Mouse (Mus musculus) spleen, postnatal 10 days (tissue): ENCODE measurements around the gene Klhl36.

Experiments
- DNase-seq, 2 experiments: peaks; one replicate each; pipeline ENCODE4 v3.0.0; 2021 to 2022; ENCODE audit warnings: low spot score in 2 of 2

Klhl36 gene

DNA sequence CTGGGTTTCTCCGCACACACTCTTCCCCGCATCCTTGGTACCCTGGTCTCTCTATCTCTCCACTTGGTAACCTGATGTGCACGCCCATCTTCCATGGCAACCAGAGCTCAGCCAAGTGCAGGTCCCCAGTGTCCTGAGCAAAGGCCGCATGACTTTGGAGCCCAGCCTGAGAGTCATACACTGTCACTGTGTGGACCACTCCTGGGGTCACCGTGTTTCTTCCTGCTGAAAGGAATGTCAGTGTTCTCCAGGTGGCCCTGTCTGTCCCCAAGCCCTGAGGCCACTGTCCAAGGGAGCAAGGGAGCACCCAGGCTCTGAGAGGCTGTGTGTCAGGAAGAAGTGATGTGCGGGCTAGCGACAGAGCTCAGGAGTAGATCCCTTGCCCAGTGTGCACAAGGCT is 21.2 kb downstream of the Klhl36 start:
- DNase-seq, result no peak

DNA sequence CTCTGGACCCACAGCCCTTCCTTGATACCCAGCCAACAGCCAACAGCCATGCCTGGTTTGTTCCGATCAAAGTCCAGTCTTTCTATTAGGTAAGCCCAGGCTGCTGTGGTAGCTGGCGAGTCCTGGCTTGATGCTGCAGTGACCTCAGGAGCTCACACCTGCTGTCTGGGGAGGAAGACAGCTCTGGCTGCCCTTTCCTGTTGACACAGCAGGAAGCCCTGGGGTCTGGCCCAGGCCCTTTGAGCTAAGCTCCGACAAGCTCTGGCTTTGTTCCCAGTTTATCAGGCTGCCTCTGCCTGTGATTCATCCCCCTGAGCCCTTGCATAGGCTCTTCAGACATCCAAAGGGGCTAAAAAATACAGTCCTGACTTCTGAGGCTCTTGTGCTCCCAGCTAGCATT is 23.5 kb downstream of the Klhl36 start:
- DNase-seq, result no peak

DNA sequence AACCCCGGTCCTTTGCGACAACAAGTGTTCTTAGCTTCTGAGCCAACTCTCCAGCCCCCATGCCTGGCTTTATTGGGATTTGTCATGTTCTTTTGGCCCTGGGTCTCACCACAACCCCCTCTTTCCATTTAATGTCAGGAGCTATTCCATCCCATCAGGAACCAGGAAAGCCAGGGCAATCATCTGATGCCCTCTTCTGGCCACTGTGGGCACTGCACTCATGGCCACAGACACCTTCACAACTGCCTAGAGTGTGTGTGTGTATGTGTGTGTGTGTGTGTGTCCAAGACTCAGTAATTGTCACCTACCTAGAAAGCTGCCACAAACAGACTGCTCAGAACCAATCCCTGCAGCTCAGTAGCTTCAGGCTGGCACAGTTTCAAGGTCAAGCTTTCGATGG is 25.1 kb downstream of the Klhl36 start:
- DNase-seq, result peak; percentile 56 to 66

DNA sequence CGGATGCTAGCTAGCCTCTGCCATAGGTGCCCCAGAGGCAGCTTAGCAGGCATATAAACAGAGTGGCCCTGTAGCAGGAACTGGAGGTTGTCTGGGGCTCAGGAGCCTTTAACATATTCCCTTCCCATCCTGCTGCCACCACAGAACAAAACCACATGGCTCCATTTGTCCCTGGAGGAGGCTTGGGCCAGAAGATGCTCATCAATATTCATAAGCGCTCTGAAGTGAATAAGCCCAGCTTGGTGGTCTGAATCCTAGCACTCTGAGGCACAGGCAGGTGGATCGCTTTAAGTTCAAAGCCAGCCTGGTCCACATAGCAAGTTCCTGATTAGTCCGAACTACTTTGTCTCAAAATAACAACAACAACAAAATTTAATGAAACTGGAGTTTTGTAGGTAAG is 25.9 kb downstream of the Klhl36 start:
- DNase-seq, result no peak

DNA sequence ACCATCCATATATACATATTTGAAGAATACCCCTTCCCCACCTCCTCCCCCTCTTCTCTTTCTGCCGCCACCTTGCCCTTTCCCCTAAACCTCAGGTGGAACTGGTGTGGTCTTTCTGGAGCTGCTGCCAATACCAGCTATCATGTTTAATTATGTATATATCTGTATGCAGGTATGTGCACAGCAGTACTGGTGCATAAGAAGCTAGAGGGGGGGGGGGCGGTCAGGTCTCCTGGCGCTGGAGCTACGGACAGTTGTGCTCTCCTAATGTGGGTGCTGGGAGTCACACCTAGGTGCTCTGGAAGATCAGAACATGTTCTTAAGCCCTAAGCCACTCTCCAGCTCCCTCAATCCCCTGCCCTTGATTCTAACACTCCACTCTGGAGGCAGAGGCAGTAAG is 35.0 kb downstream of the Klhl36 start:
- DNase-seq, result no peak

DNA sequence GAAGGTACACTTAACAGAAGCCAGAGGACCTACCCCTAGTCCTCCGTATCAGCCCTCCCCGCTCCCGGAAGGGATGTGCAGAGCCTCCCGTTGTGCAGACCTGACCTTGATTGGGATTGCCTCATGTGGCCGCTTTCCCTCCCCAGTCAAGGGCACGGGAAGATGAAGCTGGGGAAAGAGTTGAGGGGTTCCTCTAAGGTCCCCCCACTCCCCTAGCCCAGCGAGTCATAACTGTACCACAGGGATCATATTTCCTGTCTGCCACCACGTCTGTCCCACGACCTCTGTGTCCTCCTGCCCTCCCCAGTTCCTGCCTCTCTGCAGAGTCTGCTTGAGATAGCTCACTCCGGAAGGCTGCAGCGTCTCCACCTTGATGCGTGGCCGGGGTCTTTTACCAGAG is 35.9 kb downstream of the Klhl36 start:
- DNase-seq, result peak in 1 of 2 experiments; percentile 31

DNA sequence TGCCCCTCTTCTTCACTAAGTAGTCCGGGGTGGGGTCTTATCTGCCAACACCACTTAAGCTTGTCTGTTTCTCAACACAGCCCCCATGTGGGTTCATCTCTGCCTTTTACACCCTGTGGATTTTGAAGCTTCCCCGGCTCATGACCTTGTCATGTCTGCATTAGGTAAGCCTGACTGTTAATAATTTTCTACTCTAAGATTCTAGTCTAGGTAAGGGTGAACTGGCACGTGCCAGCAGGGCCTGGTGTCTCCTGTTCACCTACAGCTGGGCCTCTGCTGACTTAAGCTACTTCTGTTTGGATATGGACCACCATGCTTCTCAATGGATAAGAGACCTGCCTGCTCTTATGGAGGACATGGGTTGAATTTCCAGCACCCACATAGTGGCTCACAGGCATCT is 39.3 kb downstream of the Klhl36 start:
- DNase-seq, result no peak

DNA sequence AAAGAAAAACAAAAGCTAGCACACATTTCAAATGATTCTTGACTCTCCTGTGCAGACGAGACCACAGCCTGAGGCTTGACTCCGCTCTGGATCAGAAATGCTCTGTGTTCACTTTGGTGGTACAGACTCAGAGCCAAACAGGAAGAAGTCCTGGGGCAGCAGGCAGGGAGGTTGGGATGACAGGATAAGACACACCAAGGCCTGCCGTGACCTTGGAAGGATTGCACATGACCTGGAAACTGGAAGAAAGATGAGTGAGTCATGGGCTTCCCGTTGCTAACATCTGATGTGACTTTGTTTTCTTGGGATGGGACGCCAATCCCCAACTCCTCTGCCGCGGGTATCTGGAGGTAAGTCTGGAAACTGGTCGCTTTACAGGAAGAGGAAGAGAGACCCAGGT is 39.9 kb downstream of the Klhl36 start:
- DNase-seq, result no peak

DNA sequence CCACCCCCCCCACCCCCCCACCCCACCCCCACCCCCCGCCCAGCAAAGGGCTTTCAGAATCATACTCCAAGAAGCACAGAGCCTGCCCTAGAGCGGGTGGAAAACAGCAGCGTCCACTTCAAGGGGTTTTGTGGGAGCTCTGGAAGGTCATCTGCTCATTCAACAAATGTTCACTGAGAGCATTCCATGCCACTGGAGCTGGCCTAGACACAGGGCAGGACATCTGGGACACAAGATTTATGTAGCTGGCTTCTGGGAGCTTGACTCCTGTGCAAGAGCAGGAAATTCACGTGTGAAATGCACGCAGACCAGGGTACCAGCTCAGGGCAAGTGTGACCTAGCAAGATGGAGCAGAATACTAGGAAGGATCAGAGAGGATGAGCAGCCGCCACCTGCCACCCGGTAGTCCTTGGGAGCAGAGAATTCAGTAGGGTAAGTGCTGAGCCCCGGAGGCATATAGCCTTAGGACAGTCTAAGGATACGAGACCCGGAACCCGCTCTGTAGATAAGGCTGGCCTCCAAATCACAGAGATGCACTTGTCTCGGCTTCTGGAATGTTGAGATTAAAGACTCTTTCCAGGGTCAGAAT is 42.4 kb downstream of the Klhl36 start:
- DNase-seq, result no peak

DNA sequence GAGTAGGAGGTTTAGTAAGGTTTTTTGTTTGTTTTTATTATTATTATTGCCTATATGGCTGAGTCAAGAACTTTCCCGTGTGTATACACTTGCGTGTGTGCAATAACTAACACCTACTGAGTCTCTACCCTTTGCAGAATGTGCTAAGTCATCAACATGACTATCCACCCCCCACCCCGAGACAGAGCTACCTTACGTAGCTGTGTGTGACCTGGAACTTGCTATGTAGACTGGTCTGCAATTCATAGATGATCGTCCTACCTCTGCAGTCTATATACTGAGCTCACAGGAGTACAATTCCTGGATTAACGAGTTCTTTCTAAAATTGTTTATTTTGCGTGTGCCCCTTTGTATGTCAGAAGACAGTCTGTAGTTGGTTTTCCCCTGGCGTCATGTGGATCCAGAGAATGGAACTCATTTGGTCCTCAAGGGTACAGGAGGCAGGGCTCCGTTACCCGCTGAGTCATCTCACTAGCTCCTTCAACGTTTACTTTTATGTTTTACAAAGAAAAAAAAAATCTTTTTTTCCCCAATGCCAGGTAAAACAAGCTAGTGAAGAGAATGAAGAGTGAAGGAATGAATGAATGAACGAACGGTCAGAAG is 48.0 kb downstream of the Klhl36 start, which contains the start of gene Usp10:
TSS of gene Usp10 (plus strand) at position 417 of the 603 bp plus-strand sequence.
- DNase-seq, result peak in 1 of 2 experiments; percentile 39

DNA sequence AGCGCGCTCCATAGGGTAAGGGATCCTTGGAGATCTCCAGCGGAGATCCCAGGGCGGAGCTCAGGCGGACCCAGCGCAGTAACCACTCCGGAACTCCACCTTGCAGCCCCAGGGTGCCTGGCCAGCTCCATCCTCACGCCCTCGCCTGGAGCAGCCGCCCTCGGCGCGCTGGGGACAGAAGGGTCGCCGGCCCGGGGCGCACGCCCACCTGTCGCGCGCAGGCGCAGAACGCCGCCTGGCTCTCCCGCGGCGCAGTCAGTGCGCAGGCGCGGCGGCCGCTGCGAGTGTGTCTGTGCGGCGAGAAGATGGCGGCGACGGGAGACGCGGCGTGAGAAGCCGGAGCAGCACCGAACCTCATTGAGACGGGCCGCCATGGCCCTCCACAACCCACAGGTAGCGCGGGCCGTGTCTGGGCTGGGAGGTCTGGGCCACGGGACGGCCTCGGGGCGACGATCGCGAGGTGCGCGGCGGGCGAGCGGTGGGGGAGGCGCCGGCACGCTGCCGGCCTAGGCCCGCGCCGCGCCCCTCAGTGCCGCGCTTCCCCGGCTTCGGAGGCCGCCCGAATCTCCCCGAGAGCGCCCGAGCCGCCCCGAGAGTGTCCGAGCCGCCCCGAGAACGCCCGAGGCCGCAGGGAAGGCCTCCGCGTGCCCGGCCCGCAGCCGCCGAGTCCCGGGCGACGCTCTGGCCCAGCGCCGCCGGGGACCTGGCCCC is 48.6 kb downstream of the Klhl36 start, which contains the start of gene Gm20388:
TSS of gene Gm20388 (plus strand) at position 295 of the 711 bp plus-strand sequence.
- DNase-seq, result peak; percentile 93 to 95

DNA sequence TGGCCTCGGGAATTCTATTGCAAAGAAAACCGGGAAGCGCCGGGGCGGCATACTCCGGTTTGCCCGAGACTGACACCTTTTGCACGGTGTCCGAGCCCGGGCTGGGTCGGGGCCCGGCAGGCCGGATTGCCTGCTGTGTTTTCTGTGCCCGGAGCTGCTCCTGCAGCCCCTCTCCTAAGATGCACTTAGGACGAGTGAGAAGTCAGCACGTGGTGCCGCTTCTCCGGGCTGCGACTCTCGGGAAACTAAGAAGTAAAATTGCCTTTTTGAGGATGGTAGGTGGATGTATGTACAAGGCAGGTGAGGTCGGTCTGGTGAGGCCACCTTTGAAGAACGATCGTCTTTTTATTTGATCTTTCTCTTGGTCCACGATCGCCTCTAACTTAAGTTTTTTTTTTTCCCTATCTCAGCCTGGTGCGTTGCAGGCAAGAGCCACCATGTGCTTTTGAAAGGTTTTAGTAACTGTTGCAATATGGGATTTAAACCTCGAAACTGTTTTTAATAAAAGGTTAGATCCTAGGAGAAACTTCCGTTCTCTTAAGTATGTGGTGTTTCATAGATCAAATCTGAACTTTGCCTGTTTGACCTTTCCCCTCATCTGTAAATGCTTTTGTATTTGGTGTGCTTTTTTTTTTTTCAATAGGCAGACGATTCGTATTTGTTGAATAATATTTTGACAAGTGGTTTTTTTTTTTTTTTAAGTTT is 49.3 kb downstream of the Klhl36 start:
- DNase-seq, result no peak

DNA sequence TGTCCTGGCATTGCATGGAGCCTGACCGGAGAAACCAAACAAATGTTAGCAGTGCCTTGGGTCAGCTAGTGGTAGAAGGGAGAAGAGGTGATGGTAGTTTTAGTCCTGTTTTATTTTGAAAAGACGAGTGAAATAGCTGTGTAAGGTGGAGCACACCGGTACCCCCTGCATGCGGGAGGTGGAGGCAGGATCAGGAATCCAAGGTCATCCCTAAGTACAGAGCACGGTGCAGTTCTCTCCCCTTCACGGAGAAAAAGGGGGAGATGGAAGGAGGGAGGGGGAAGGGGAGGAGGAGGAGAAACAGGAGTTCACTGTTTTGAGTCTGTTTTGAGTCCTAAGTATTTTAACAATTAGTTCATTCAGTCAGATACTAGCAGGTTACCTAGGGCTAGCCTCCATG is 50.6 kb downstream of the Klhl36 start:
- no peak for DNase-seq

DNA sequence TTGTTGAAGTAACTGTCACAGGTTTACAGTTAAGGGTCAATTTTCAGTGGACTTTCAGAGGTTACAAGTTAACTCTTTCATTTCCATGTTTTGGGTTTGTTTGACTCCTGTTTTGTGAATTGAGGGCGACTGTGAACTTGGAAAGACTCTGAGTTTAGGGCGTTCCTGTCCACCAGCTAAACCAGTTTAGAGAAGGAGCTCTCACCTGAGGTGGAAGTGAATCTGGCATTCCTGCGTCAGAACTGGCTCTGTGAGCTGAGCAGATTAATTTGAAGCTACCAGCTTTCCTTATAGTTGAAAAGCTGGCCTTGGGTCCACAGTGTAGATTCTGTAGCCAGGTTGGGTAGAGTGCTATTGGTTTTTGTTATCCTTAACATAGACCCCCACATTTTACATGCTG is 51.1 kb downstream of the Klhl36 start:
- no peak for DNase-seq

DNA sequence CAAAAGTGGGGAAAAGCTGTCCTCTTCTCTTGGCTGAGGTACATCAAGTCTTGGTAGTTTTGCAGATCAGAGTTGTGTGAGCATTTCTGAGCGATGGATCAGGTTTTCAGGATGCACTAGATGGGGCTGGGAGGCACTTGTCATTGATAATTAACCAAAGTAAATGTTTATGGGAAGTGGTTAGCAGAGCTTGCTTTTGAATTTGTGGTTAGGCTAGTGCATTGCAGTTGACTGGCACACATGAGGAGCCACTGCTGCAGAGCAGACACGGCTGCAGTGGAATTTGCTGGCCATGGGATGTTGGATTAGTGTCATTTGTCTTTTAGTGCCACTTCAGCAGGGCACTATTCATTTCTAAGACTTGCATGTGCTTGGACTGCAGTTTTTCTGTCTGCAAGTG is 52.1 kb downstream of the Klhl36 start:
- no peak for DNase-seq

DNA sequence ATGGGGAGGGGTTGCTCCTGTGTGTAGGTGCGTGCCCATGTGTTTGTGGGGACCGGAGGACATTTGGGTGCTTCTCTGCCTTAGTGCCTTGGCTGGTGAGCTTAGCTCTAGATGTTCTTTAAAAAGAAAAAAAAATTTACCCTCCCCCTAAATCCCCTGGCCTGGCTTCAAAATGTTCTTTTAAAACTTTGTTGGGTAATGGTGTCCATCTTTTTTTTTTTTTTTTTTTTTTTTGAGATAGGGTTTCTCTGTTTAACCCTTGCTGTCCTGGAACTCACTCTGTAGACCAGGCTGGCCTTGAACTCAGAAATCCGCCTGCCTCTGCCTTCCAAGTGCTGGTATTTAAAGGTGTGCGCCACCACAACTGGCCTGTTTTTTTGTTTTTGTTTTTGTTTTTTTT is 53.2 kb downstream of the Klhl36 start:
- no peak for DNase-seq

DNA sequence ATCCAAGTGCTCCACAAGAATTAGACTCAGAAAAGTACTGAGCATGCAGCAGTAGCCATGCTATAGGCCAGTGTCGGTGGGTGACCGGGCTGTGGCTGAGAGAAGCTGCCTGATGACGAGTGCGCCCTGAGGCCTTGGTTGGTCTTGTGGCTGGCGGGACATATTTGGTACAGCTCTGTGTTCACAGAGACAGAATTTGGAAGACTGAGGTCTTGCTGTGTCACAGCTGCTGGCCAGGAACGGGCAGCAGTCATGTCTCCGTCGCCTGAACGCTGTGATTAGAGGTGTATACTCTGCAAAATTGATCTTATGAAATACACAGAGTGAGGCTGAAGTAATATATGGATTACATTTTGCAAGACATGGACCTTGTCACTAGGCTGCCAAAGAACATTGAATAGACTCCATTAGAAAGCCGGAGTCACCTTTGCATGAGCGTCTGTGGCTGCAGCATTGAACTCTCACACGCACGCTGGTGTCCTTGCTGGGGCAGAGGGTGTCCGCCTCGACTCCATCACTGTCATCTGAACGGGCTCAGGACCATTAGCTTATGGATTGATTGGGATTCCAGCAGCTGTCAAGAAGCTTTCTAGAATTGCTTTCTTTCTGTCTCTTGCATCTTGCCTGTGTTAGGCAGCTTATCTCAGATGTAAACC is 54.3 kb downstream of the Klhl36 start:
- no peak for DNase-seq

DNA sequence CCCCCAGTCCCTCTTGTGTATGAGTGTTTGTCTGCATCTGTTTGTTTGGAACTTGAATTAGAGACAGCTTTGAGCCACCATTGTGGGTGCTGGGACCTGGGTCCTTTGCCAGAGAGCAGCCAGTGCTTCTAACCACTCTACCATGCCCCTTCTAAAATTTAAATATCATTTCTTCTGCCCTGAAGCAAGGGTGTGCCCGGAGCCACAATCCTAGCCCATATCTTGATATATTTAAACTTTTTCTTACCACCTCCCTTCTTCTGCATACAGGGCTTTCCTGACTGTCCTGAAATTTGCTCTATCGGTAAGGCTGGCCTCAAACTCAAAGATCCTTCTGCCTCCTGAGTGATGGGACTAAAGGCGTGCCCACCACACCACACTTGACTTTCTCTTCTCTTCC is 55.3 kb downstream of the Klhl36 start:
- DNase-seq, result peak in 1 of 2 experiments; percentile 30

DNA sequence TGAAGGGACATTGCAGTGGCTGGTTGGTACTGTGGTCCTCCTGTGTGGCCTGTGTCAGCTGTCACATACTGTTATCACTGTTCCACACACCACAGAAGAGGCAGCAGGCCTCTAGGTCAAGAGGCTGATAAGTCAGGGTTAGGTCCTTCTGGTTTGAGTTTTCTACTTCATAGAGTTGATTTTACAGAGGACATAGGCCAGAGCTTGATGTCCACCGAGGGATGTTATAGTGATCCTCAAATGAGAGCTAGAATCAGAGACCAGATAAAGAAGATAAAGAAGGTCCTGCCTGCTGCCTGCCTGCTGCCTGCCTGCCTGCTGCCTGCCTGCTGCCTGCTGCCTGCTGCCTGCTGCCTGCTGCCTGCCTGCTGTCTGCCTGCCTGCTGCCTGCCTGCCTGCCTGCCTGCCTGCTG is 56.1 kb downstream of the Klhl36 start:
- peak; percentile 50 to 59 for DNase-seq

DNA sequence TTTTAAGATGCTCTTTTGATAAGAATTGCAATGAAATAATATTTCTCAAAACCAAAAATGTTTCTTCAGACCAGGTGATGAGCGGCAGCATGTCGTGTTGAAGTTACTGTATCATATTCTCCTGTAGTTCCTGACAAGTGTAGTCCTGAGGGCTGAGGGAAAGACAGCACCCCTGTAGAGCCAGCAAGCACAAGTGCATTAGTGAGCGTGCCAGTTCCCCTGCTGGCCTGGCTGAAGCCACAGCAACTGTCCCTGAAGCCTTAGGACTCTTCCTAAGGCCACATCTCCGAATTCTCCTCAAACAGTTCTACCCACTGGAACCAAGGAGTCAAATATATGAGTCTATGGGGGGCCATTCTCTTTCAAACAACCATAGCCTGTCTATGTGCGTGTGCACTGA is 61.2 kb downstream of the Klhl36 start:
- no peak for DNase-seq

DNA sequence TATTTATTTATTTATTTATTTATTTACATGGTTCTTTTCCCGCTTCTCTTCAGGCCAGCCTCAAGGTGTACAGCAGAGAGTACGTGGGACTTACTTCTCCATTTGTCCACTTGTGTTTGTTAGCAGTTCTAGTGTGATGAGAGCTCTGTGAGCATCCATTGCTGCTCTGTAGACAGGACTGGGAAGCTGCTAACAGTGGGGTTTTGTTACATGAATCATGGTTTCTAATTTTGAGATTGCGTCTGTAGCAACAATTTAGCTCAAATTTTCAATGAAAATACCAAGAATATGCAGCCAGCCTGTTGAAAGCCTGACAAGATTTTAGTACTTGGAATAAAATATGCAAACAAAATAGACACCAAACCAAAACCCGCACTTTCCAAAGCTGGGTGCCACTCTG is 63.4 kb downstream of the Klhl36 start:
- no peak for DNase-seq

DNA sequence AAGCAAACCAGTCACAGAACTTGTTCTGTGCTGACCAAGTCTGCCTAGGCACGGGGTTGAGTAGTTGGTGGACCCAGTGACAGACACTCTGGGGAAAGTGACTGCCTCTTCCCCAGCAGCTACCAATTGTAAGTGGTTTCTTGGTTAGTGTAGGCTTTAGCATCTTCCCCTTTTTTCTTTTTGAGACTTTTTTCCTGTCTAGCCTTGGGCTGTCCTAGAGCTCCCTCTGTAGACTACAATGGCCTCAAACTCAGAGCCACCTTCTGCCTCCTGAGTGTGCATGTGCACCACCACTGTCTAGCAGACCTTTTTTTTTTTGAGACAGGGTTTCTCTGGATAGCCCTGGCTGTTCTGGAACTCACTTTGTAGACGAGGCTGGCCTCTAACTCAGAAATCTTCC is 64.4 kb downstream of the Klhl36 start:
- DNase-seq, result peak in 1 of 2 experiments; percentile 46
